Mouse (Mus musculus): ENCODE measurements around the gene Serbp1. TPM values are rescaled to one million over a fixed set of nuclear protein-coding genes. Genes with fewer than 3 reads are reported as not detected.

Serbp1 gene
- total RNA-seq, 2 experiments from 2014 or later = 370 to 450 TPM

GRCm38 (mm10) chr6:67298742-67299141 is 60.8 kb downstream of the Serbp1 start:
- no peak for DNase-seq (ENCODE audit: low spot score in 2 of 2)

- DNase-seq (ENCODE audit: low spot score in 2 of 2) = no peak
These were observed 62.3 kb downstream of the Serbp1 start for GRCm38 (mm10) chr6:67300300-67300699.

GRCm38 (mm10) chr6:67300710-67301163 is 62.8 kb downstream of the Serbp1 start:
- no peak for DNase-seq (ENCODE audit: low spot score in 2 of 2)

GRCm38 (mm10) chr6:67301230-67301629 is 63.3 kb downstream of the Serbp1 start:
- no peak for DNase-seq (ENCODE audit: low spot score in 2 of 2)

GRCm38 (mm10) chr6:67302471-67302870 is 64.5 kb downstream of the Serbp1 start:
- no peak for DNase-seq (ENCODE audit: low spot score in 2 of 2)

- no peak for DNase-seq (ENCODE audit: low spot score in 2 of 2)
These were observed 65.2 kb downstream of the Serbp1 start for GRCm38 (mm10) chr6:67303210-67303609.

- no peak for DNase-seq (ENCODE audit: low spot score in 2 of 2)
These were observed 71.0 kb downstream of the Serbp1 start for GRCm38 (mm10) chr6:67308994-67309393.

- DNase-seq (ENCODE audit: low spot score in 2 of 2) = no peak
These were observed 71.8 kb downstream of the Serbp1 start for GRCm38 (mm10) chr6:67309752-67310151.

- no peak for DNase-seq (ENCODE audit: low spot score in 2 of 2)
These were observed 76.7 kb downstream of the Serbp1 start for GRCm38 (mm10) chr6:67314697-67315096.

GRCm38 (mm10) chr6:67317068-67317467 is 79.1 kb downstream of the Serbp1 start:
- DNase-seq (ENCODE audit: low spot score in 2 of 2) = no peak

- DNase-seq (ENCODE audit: low spot score in 2 of 2) = no peak
These were observed 79.9 kb downstream of the Serbp1 start for GRCm38 (mm10) chr6:67317827-67318338.

- DNase-seq (ENCODE audit: low spot score in 2 of 2) = peak; percentile 27 to 66
These were observed 80.5 kb downstream of the Serbp1 start for GRCm38 (mm10) chr6:67318451-67318850.

GRCm38 (mm10) chr6:67323788-67324187 is 85.8 kb downstream of the Serbp1 start:
- no peak for DNase-seq (ENCODE audit: low spot score in 2 of 2)

- DNase-seq (ENCODE audit: low spot score in 2 of 2) = no peak
These were observed 100.0 kb downstream of the Serbp1 start for GRCm38 (mm10) chr6:67337943-67338342.

GRCm38 (mm10) chr6:67339494-67339893 is 101.5 kb downstream of the Serbp1 start:
- no peak for DNase-seq (ENCODE audit: low spot score in 2 of 2)

Other genes with a start within 250 kb of the Serbp1 start
- gene Gadd45a, start 200.7 kb upstream of the Serbp1 start, total RNA-seq (2021) = 10 to 100 TPM; 31.5 to 35.5 TPM
- gene Il12rb2, start 138.0 kb downstream of the Serbp1 start, total RNA-seq (2021) = under 1 TPM; 0.31 to 0.52 TPM